Mouse (Mus musculus): ENCODE data around the gene Fcna.

DNA sequence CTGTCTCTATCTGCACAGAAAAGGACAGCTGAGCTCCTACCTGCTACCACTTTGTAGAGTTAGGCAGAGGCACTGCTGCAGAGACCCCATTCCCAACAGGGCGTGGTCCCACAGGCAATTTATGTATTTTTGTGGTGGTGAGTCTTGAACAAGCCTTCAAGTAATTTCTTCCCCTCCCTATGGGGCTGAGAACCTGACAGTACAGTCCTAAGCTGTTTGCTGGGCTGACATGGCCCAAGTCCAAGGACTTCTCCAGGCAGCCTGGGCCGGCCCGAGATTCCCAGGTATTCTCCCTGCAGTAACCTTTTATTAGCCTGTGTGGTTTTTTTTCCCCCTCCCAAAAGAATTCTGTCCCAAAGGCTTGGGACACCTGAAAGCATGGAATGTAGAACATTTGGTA is 43.7 kb downstream of the Fcna start:
- TF ChIP-seq CTCF (IDR thresholded peaks at IDR 0.05) (no peak), POLR2A (IDR thresholded peaks at IDR 0.05; ENCODE audit: insufficient read depth, low read depth, low read length) (no peak)

All from heart, adult 2 months (tissue).